Mouse (Mus musculus): ENCODE data around the gene Erv3.

Gene Erv3

GRCm38 (mm10) chr2:131859721-131860120 is at the start of gene Erv3:
Gene Erv3, minus strand, starts transcription at chr2:131859747.
- no peak for DNase-seq (ENCODE audit: low spot score)

- DNase-seq (ENCODE audit: low spot score): no peak
Observed at GRCm38 (mm10) chr2:131908906-131909305, 49.4 kb upstream of the Erv3 start.

GRCm38 (mm10) chr2:131908351-131908861 is 48.9 kb upstream of the Erv3 start:
- DNase-seq (ENCODE audit: low spot score): peak; percentile 86

GRCm38 (mm10) chr2:131907311-131907710 is 47.8 kb upstream of the Erv3 start:
- DNase-seq (ENCODE audit: low spot score): no peak

- DNase-seq (ENCODE audit: low spot score): no peak
Observed at GRCm38 (mm10) chr2:131906846-131907245, 47.3 kb upstream of the Erv3 start.

- no peak for DNase-seq (ENCODE audit: low spot score)
Observed at GRCm38 (mm10) chr2:131906266-131906665, 46.7 kb upstream of the Erv3 start.

- DNase-seq (ENCODE audit: low spot score): no peak
Observed at GRCm38 (mm10) chr2:131905776-131906175, 46.2 kb upstream of the Erv3 start.

GRCm38 (mm10) chr2:131905025-131905424 is 45.5 kb upstream of the Erv3 start:
- DNase-seq (ENCODE audit: low spot score): no peak

- peak; percentile 80 for DNase-seq (ENCODE audit: low spot score)
Observed at GRCm38 (mm10) chr2:131902867-131903266, 43.3 kb upstream of the Erv3 start.

GRCm38 (mm10) chr2:131902423-131902822 is 42.9 kb upstream of the Erv3 start:
- DNase-seq (ENCODE audit: low spot score): no peak

GRCm38 (mm10) chr2:131897336-131898109 is 38.0 kb upstream of the Erv3 start:
- no peak for DNase-seq (ENCODE audit: low spot score)

GRCm38 (mm10) chr2:131896011-131896410 is 36.5 kb upstream of the Erv3 start:
- no peak for DNase-seq (ENCODE audit: low spot score)

GRCm38 (mm10) chr2:131895106-131895505 is 35.6 kb upstream of the Erv3 start:
- peak; percentile 70 for DNase-seq (ENCODE audit: low spot score)

- DNase-seq (ENCODE audit: low spot score): no peak
Observed at GRCm38 (mm10) chr2:131892534-131892933, 33.0 kb upstream of the Erv3 start.

GRCm38 (mm10) chr2:131888233-131888632 is 28.7 kb upstream of the Erv3 start:
- DNase-seq (ENCODE audit: low spot score): no peak

- DNase-seq (ENCODE audit: low spot score): no peak
Observed at GRCm38 (mm10) chr2:131886503-131887160, 27.1 kb upstream of the Erv3 start.

GRCm38 (mm10) chr2:131883136-131883535 is 23.6 kb upstream of the Erv3 start:
- no peak for DNase-seq (ENCODE audit: low spot score)

GRCm38 (mm10) chr2:131881766-131882165 is 22.2 kb upstream of the Erv3 start:
- DNase-seq (ENCODE audit: low spot score): no peak

- no peak for DNase-seq (ENCODE audit: low spot score)
Observed at GRCm38 (mm10) chr2:131876551-131877265, 17.2 kb upstream of the Erv3 start.

- peak; percentile 18 for DNase-seq (ENCODE audit: low spot score)
Observed at GRCm38 (mm10) chr2:131873376-131873775, 13.8 kb upstream of the Erv3 start.

- no peak for DNase-seq (ENCODE audit: low spot score)
Observed at GRCm38 (mm10) chr2:131868983-131869382, 9.4 kb upstream of the Erv3 start.

- DNase-seq (ENCODE audit: low spot score): no peak
Observed at GRCm38 (mm10) chr2:131866676-131867075, 7.1 kb upstream of the Erv3 start.

Data from MN1 (cell line).